Comparison of ENCODE assay signal across 8 mouse cellular contexts in genomic region chr8:123715916-123716592, GRCm38 (mm10).
DNase-seq lines count a peak whose midpoint lies in the region; ATAC-seq and TF ChIP-seq lines count a peak whose summit lies in the region.

No protein-coding gene starts in this region.

- no peaks in the 10 kb centered on the region for H3K9me3 ChIP-seq in hindbrain, embryonic 12.5 days (replicated peaks)
- no peaks in the 10 kb centered on the region for H3K9me3 ChIP-seq in hindbrain, embryonic 14.5 days (ENCODE audit: control insufficient read depth, low read length)
- H3K9me3 ChIP-seq in forebrain, postnatal 0 days (ENCODE audit: low read length), result no peaks in the 10 kb centered on the region
- H3K9me3 ChIP-seq in intestine, embryonic 16.5 days (ENCODE audit: control insufficient read depth, low read length), result no peaks in the 10 kb centered on the region

- H3K4me2 ChIP-seq in hindbrain, embryonic 12.5 days (replicated peaks), result no peak overlapping the region
- no peak overlapping the region for H3K4me2 ChIP-seq in hindbrain, embryonic 14.5 days (replicated peaks)
- no peak overlapping the region for H3K4me2 ChIP-seq in forebrain, postnatal 0 days (ENCODE audit: low read depth)
- H3K4me2 ChIP-seq in intestine, embryonic 16.5 days (ENCODE audit: low read depth, low read length), result no peak overlapping the region

- DNase-seq in hindbrain, embryonic 14.5 days (ENCODE audit: low spot score), result no peak
- peak; percentile 57 for DNase-seq in Muller cell, postnatal 12 days (ENCODE audit: inconsistent ontology term)
- DNase-seq in forebrain, postnatal 0 days, result no peak
- DNase-seq in layer of hippocampus, adult 9-10 months (ENCODE audit: low spot score), result no peak
- DNase-seq in cerebellum, adult 9-10 months, result no peak

- no peak overlapping the region for H3K4me3 ChIP-seq in hindbrain, embryonic 12.5 days
- H3K4me3 ChIP-seq in hindbrain, embryonic 14.5 days (replicated peaks; ENCODE audit: low read length), result no peak overlapping the region
- H3K4me3 ChIP-seq in forebrain, postnatal 0 days (ENCODE audit: low read depth, low read length), result no peak overlapping the region
- H3K4me3 ChIP-seq in intestine, embryonic 16.5 days (ENCODE audit: low read length), result no peak overlapping the region

- no peak for TF ChIP-seq CTCF in forebrain, postnatal 0 days (IDR thresholded peaks at IDR 0.05; ENCODE audit: low read depth)

- no peak overlapping the region for H3K9ac ChIP-seq in hindbrain, embryonic 12.5 days
- no peak overlapping the region for H3K9ac ChIP-seq in hindbrain, embryonic 14.5 days
- no peak overlapping the region for H3K9ac ChIP-seq in forebrain, postnatal 0 days
- H3K9ac ChIP-seq in intestine, embryonic 16.5 days (ENCODE audit: low read depth, low read length), result peak overlapping the region; percentile 9; the same call in 1 of the 2 replicates

- 29% methylated on average over 13 of the region's 13 CpGs for WGBS in hindbrain, embryonic 12.5 days
- 29% methylated on average over 13 of the region's 13 CpGs for WGBS in hindbrain, embryonic 14.5 days
- 25% methylated on average over 13 of the region's 13 CpGs for WGBS in forebrain, postnatal 0 days
- 42% methylated on average over 13 of the region's 13 CpGs for WGBS in intestine, embryonic 16.5 days

- peaks cover 34% of the 10 kb centered on the region for H3K4me1 ChIP-seq in hindbrain, embryonic 12.5 days
- H3K4me1 ChIP-seq in hindbrain, embryonic 14.5 days (replicated peaks; ENCODE audit: control insufficient read depth, insufficient read depth, low read length), result peaks cover 5% of the 10 kb centered on the region; the same call in 1 of the 2 replicates
- peaks cover 6% of the 10 kb centered on the region; the same call in 1 of the 2 replicates for H3K4me1 ChIP-seq in forebrain, postnatal 0 days (ENCODE audit: insufficient read depth)
- peaks cover 32% of the 10 kb centered on the region for H3K4me1 ChIP-seq in intestine, embryonic 16.5 days (ENCODE audit: control insufficient read depth, insufficient read depth, low read length)

- no peaks in the 10 kb centered on the region for H3K27me3 ChIP-seq in hindbrain, embryonic 12.5 days
- no peaks in the 10 kb centered on the region for H3K27me3 ChIP-seq in hindbrain, embryonic 14.5 days (ENCODE audit: control insufficient read depth, insufficient read depth, low read length)
- H3K27me3 ChIP-seq in forebrain, postnatal 0 days (ENCODE audit: insufficient read depth, low read length), result no peaks in the 10 kb centered on the region
- no peaks in the 10 kb centered on the region for H3K27me3 ChIP-seq in intestine, embryonic 16.5 days (replicated peaks; ENCODE audit: control insufficient read depth, insufficient read depth, low read length)

- peak; percentile 15; the same call in 1 of the 2 replicates for ATAC-seq in hindbrain, embryonic 12.5 days (ENCODE audit: low FRiP score)
- no peak for ATAC-seq in hindbrain, embryonic 14.5 days (ENCODE audit: low FRiP score)
- peak; percentile 61 for ATAC-seq in forebrain, postnatal 0 days
- ATAC-seq in intestine, embryonic 16.5 days, result peak; percentile 54
- no peak for ATAC-seq in monocyte, adult 5-6 weeks (replicated peaks; ENCODE audit: insufficient number of reproducible peaks, low FRiP score, low TSS enrichment, poor library complexity, severe bottlenecking)

- no peak overlapping the region for H3K27ac ChIP-seq in hindbrain, embryonic 12.5 days
- H3K27ac ChIP-seq in hindbrain, embryonic 14.5 days, result no peak overlapping the region
- H3K27ac ChIP-seq in forebrain, postnatal 0 days (ENCODE audit: low read depth, low read length), result no peak overlapping the region
- peak overlapping the region; percentile 62 for H3K27ac ChIP-seq in intestine, embryonic 16.5 days (ENCODE audit: low read length)

- H3K36me3 ChIP-seq in hindbrain, embryonic 12.5 days, result no peaks in the 10 kb centered on the region
- no peaks in the 10 kb centered on the region for H3K36me3 ChIP-seq in hindbrain, embryonic 14.5 days (replicated peaks; ENCODE audit: control insufficient read depth, insufficient read depth)
- H3K36me3 ChIP-seq in forebrain, postnatal 0 days (ENCODE audit: insufficient read depth), result no peaks in the 10 kb centered on the region
- no peaks in the 10 kb centered on the region for H3K36me3 ChIP-seq in intestine, embryonic 16.5 days (ENCODE audit: control insufficient read depth, insufficient read depth, low read length)

Comparison
In these comparisons a context has a peak if more than half of its experiments do, and no peak if none do; other contexts are left out.
1. ATAC-seq: peak in hindbrain, embryonic 12.5 days (single experiment), forebrain, postnatal 0 days (single experiment) and intestine, embryonic 16.5 days (single experiment); none in hindbrain, embryonic 14.5 days (single experiment) and monocyte, adult 5-6 weeks (single experiment).